Mouse (Mus musculus): ENCODE data around the gene Hmgcl. TPM values are rescaled to one million over a fixed set of nuclear protein-coding genes. Genes with fewer than 3 reads are reported as not detected.

The Hmgcl gene
- polyA plus RNA-seq (2017; shearing (Covaris generic)) = 70.9 TPM

DNA sequence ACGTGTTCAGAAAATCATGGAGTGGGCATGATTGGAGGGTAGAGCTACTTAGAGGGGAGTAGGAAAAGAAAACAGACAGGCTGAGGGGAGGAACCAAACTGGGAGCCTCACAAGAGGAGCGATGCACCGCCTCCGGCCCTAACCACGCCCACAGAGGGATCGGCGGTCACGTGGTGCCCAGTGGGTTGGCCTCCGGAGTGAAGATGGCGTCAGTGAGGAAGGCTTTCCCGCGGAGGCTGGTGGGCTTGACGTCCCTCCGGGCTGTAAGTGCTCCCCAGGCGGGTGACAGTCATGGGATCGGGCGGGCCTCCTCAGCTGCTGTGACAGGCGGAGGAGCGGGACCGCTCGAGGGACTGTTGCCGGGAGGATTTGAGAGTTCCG, at the start of gene Hmgcl:
TSS of gene Hmgcl (plus strand) at position 171 of the 381 bp plus-strand sequence.

DNA sequence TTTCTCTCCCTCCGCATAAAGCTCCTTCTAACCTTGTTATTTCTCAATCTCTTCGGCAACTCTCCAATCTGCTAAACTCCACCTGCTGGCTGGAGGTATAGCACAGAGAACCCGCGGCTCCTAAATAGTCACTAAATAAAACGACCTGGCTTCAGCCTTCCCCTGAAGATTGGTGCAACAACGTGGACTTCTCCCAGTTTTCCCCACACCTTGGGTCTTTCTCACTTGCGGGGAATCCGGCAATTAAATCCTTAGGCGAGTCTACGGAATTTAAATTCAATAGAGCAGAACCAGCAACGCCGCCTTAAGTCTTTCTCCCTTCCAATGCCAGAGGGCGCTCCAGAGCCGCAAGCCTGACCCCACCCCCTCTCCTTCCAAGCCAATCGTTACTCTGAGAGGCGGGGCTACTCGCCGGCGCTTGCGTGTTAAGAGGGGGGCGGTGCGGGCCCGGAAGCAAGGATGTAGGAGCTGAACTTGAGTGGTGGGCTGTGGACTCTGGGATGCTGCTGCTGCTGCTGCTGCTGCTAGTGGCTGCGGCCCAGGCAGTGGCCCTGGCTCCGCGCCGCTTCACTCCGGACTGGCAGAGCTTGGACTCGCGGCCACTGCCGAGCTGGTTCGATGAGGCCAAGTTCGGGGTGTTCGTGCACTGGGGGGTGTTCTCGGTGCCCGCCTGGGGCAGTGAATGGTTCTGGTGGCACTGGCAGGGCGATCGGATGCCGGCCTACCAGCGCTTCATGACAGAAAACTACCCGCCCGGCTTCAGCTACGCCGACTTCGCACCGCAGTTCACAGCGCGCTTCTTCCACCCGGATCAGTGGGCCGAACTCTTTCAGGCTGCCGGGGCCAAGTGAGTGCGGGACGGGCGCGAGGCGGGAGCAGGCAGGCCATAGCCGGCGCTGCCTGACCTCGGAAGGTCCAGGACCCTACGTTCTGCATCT, 25.7 kb upstream of the Hmgcl start, which contains the start of gene Fuca1:
TSS of gene Fuca1 (plus strand) at position 432 of the 938 bp plus-strand sequence.

GRCm38 (mm10) chr4:135963457-135964193, 17.4 kb downstream of the Hmgcl start, which contains the start of gene Gale:
TSS of gene Gale (plus strand) at chr4:135963727.

DNA sequence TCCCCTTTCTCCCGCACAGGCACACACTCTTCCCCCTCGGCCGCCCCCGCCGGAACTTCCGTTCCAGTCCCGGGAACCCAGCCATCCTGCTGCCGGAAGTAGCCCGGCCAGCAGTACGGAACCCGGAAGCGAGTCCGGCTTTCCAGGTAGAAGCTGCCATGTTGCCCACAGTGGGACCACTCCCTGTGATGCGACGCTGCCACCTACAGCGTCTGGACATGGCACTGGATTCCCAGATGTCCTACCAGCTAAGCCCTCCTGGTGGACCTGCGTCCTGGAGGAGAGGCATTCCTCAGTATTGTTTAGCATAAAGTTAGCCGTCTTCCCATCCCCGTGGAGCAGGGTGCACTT, 26.3 kb downstream of the Hmgcl start, which contains the start of gene Lypla2:
TSS of gene Lypla2 (minus strand) at position 71 of the 351 bp plus-strand sequence.

DNA sequence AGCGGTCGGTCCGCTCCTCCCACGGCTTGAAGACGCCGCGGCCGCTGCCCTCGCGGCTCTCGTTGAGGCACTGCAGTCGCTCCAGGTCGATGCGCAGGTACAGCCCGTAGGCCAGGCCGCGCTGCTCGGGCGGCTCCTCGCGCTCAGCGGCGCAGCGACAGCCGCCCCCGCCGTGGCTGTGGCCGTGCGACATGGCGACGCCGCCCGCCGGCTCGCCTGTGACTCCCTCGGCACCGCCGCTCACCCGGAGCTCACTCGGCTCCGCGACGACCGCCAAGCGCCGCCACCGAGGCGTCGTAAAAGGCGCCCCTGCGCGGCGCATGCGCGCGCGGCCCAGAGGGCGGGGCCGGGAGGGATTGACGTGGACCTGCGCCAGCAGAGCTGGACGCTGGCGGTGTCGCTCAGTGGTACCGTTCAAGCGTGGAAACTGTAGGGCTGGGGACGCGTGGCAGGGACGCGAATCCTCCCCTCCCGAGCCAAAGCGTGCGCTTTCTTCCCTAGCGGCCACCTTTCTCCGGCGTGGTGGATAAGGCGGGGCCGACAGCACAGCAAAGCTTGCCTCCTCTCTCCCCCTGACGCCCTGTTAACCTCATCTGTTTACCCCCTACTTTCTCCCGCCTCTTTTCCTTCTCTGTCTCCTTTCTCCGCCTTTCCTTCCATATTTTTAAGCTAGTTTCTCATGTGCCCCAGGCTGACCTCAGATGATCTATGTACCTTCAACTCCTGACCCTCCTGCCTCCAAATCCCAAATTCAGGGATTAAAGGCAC, 40.9 kb downstream of the Hmgcl start, which contains the start of gene Pithd1:
TSS of gene Pithd1 (minus strand) at position 322 of the 768 bp plus-strand sequence.

Other genes with a start within 250 kb of the Hmgcl start
- not detected for gene Il22ra1, start 218.3 kb upstream of the Hmgcl start, polyA plus RNA-seq (2017; shearing (Covaris generic))
- gene Myom3, start 186.7 kb upstream of the Hmgcl start, polyA plus RNA-seq (2017; shearing (Covaris generic)) = not detected
- gene Srsf10, start 90.7 kb upstream of the Hmgcl start, polyA plus RNA-seq (2017; shearing (Covaris generic)) = 158 TPM
- gene Pnrc2, start 72.6 kb upstream of the Hmgcl start, polyA plus RNA-seq (2017; shearing (Covaris generic)) = 195 TPM
- gene Cnr2, start 51.1 kb upstream of the Hmgcl start, polyA plus RNA-seq (2017; shearing (Covaris generic)) = 15.4 TPM
- 88.7 TPM for gene Fuca1, start 25.7 kb upstream of the Hmgcl start, polyA plus RNA-seq (2017; shearing (Covaris generic))
- gene Gale, start 17.3 kb downstream of the Hmgcl start, polyA plus RNA-seq (2017; shearing (Covaris generic)) = 21.5 TPM
- gene Lypla2, start 26.2 kb downstream of the Hmgcl start, polyA plus RNA-seq (2017; shearing (Covaris generic)) = 308 TPM
- gene Pithd1, start 40.8 kb downstream of the Hmgcl start, polyA plus RNA-seq (2017; shearing (Covaris generic)) = 77.8 TPM
- 50.7 TPM for gene Eloa, start 75.3 kb downstream of the Hmgcl start, polyA plus RNA-seq (2017; shearing (Covaris generic))
- gene Rpl11, start 107.0 kb downstream of the Hmgcl start, polyA plus RNA-seq (2017; shearing (Covaris generic)) = 326 TPM
- 281 TPM for gene Id3, start 197.0 kb downstream of the Hmgcl start, polyA plus RNA-seq (2017; shearing (Covaris generic))
- 23.0 TPM for gene E2f2, start 225.9 kb downstream of the Hmgcl start, polyA plus RNA-seq (2017; shearing (Covaris generic))

Data from CD4-positive, CD25-positive, alpha-beta regulatory T cell (primary cell).